Mouse (Mus musculus): ENCODE data around the gene Tspan9.

DNA sequence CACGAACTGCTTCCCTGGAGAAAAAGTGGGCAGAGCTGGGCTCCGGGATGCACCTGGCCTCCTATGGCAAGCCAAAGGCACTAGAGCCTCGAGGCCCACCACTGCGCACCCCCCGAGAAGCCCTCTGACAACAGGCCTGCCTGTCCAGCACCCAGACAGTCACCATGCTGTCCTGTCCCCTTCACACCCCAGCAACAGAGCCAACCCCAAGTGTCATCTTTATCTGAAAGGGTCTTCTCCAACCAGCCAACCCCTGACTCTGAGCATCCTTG lies 121.5 kb downstream of the Tspan9 start:
- TF ChIP-seq FLI1 (IDR thresholded peaks at IDR 0.05; ENCODE audit: low read length), result no peak
- no peak for TF ChIP-seq GATA1 (IDR thresholded peaks at IDR 0.05; ENCODE audit: borderline replicate concordance, low read length)
